Mouse (Mus musculus): Measurements from ENCODE around the gene Nckap5l. TPM values are rescaled to one million over a fixed set of nuclear protein-coding genes. Genes with fewer than 3 reads are reported as not detected.

The Nckap5l gene
- polyA plus RNA-seq, 1 experiment from 2014 or later: 16.3 TPM

- Histone ChIP-seq H3K4me3 (ENCODE audit: inconsistent target) (no peak overlapping the region), H3K79me2 (ENCODE audit: inconsistent target) (peaks cover 53% of the 10 kb centered on the region), H3K27ac (no peak overlapping the region), H3K36me3 (ENCODE audit: inconsistent target) (peaks cover 79% of the 10 kb centered on the region)
- WGBS (ENCODE audit: missing documents): 95% methylated on average over 15 of the region's 15 CpGs
Observed at GRCm38 (mm10) chr15:99406986-99407570, 50.5 kb downstream of the Nckap5l start.

- H3K27ac ChIP-seq: no peak overlapping the region
- 91% methylated on average over 9 of the region's 9 CpGs for WGBS (ENCODE audit: missing documents)
- no peak overlapping the region for H3K4me3 ChIP-seq (ENCODE audit: inconsistent target)
- H3K36me3 ChIP-seq (ENCODE audit: inconsistent target): peaks cover 93% of the 10 kb centered on the region
- H3K79me2 ChIP-seq (ENCODE audit: inconsistent target): peaks cover 73% of the 10 kb centered on the region
Observed at GRCm38 (mm10) chr15:99405150-99405549, 52.4 kb downstream of the Nckap5l start.

GRCm38 (mm10) chr15:99403159-99403889, 54.2 kb downstream of the Nckap5l start:
- Histone ChIP-seq H3K27ac (no peak overlapping the region), H3K79me2 (ENCODE audit: inconsistent target) (peaks cover 91% of the 10 kb centered on the region), H3K4me3 (ENCODE audit: inconsistent target) (no peak overlapping the region), H3K36me3 (ENCODE audit: inconsistent target) (peaks cover 76% of the 10 kb centered on the region)
- 90% methylated on average over 12 of the region's 12 CpGs for WGBS (ENCODE audit: missing documents)

- H3K4me3 ChIP-seq (ENCODE audit: inconsistent target): no peak overlapping the region
Observed at GRCm38 (mm10) chr15:99400602-99401001, 56.9 kb downstream of the Nckap5l start.

DNA sequence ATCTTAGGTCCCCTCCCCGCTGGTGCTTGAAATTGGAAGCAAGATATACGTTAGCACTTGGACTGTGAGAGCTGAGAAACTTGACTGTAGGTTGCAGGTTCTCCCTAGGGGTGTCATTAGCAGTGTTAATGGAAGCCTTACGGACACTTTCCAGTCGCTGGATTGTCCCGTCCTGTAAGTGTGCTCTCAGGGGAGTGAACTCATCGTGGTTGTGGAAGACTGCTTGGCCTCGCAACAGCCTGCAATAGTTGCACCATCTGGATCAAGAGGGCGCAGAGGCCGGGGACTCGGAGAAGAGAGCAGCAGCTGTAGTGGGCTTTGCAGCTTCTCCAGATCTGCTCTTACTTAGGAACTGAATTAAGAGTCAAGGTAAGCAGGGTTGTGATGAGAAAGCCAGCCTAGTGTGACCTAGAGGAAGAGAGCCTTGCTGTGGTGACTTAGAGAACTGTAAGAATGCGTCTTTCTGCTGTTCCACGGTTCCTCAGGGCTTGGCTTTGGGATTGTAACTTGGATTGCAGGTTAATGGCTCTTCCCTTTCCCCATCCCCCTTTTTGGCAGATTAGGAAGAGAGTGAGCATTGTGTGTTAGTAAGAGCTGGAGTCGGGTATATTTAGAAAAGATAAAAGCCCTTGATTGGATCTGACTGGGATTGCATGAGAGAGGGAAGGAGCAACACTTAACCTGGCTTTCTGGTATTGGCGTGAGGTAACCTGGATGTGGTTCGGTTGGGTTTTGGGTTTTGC, 57.9 kb downstream of the Nckap5l start:
- Histone ChIP-seq H3K36me3 (ENCODE audit: inconsistent target) (peaks cover 39% of the 10 kb centered on the region), H3K79me2 (ENCODE audit: inconsistent target) (peaks cover 100% of the 10 kb centered on the region), H3K4me3 (ENCODE audit: inconsistent target) (no peak overlapping the region), H3K27ac (0 out of 2 replicates have a peak overlapping the region, but pooled peaks have one; percentile 10)
- 69% methylated on average over 14 of the region's 15 CpGs for WGBS (ENCODE audit: missing documents)

More at GRCm38 (mm10) chr15:99400602-99401001, 56.9 kb downstream of the Nckap5l start:
- Histone ChIP-seq H3K79me2 (ENCODE audit: inconsistent target) (peaks cover 100% of the 10 kb centered on the region), H3K27ac (no peak overlapping the region), H3K36me3 (ENCODE audit: inconsistent target) (peaks cover 49% of the 10 kb centered on the region)
- WGBS (ENCODE audit: missing documents): 67% methylated on average over 6 of the region's 6 CpGs

GRCm38 (mm10) chr15:99397622-99398021, 59.9 kb downstream of the Nckap5l start:
- H3K27ac ChIP-seq: no peak overlapping the region
- peaks cover 19% of the 10 kb centered on the region for H3K36me3 ChIP-seq (ENCODE audit: inconsistent target)
- WGBS (ENCODE audit: missing documents): 90% methylated on average over 2 of the region's 2 CpGs
- H3K79me2 ChIP-seq (ENCODE audit: inconsistent target): peaks cover 98% of the 10 kb centered on the region
- H3K4me3 ChIP-seq (ENCODE audit: inconsistent target): no peak overlapping the region

DNA sequence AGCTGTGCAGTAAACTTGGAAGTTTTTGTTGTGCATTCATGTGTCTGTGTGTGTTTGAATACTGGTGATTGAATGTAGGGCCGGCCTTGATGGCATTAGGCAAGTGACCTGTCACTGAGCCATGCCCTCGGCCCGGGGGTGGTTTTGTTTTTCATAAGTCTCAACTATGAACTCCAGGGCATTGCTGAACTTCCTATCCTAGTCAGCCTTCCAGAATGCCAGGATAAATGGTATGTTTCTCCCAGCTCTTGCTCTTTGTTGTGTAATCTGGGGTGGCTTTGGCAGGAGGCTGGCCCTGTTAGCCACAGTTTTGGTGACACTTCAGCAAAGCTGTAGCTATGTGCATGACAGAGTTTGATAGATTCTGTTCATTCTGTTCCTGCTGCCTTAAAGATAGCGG, 60.7 kb downstream of the Nckap5l start:
- H3K4me3 ChIP-seq (ENCODE audit: inconsistent target): no peak overlapping the region
- peaks cover 90% of the 10 kb centered on the region for H3K79me2 ChIP-seq (ENCODE audit: inconsistent target)
- H3K36me3 ChIP-seq (ENCODE audit: inconsistent target): peaks cover 12% of the 10 kb centered on the region
- WGBS (ENCODE audit: missing documents): 41% methylated on average over 4 of the region's 4 CpGs
- peak overlapping the region; percentile 25; the same call in 1 of the 2 replicates for H3K27ac ChIP-seq

DNA sequence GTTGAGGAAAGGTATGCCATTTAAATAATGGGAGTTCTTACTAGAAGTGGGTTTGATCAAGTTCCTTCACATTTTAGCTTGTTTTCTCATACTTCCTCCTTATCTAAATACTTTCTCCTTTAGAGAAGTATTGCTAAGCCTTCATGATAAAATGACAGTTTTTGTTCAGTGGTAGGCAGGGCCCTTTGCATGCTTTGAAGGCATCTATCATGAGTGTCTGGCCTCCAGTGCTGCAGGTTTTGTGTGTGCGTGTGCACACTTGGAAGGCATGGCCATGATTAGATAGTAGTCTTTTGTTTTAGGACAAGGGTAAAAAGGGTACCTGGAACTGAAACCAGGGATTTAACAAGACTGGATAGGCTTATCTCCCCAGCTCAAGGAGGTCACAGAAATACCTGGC, 61.1 kb downstream of the Nckap5l start:
- Histone ChIP-seq H3K27ac (peak overlapping the region; percentile 25), H3K36me3 (ENCODE audit: inconsistent target) (peaks cover 8% of the 10 kb centered on the region), H3K4me3 (ENCODE audit: inconsistent target) (no peak overlapping the region), H3K79me2 (ENCODE audit: inconsistent target) (peaks cover 86% of the 10 kb centered on the region)
- WGBS (ENCODE audit: missing documents): 33% methylated on average over 1 of the region's 1 CpGs

DNA sequence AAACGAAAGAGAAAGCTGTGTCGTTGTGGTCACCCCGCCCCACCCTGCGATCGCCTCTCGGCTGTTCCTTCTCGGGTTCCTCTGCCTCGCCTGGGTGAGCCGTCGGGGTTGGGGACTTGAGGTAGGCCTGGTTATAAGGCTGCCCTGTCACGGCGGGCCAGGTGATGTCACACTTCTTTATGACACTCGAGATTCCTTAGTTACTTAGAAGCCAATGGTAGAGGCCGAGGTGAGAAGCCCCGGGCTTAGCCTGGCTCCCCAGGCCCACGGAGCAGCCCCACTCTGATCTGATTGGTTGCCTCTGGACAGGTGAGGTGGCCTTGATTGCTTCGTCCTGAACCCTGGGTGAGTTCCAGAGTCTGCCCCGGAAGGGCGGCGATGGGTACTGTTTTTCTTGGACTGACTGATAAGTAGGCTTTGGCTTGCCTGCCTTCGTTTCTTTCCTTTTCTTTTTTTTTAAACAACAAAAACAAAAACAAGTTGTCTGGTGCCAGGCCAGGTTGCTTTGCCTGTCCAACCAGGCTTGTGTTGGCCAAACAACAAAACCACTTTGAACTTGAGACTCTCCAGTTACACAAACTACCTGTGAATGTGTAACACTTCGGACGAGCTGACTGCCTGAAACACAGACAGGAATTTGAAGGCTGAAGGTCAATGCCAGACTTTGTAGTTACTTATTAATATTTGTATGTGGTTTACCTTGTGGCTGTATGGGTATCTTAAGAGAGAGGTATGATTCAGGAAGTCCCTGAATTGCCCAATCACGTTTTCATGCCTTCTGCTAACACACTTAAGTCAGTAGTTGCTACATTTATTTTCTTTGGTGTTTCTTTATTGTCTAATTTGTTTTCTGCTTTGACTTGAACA, 63.9 kb downstream of the Nckap5l start:
- peak overlapping the region; percentile 91 for H3K27ac ChIP-seq
- WGBS (ENCODE audit: missing documents): under 1% methylated on average over 24 of the region's 24 CpGs
- H3K4me3 ChIP-seq (ENCODE audit: inconsistent target): peak overlapping the region; percentile 97
- H3K79me2 ChIP-seq (ENCODE audit: inconsistent target): peaks cover 58% of the 10 kb centered on the region
- H3K36me3 ChIP-seq (ENCODE audit: inconsistent target): no peaks in the 10 kb centered on the region

- peak within 1 kb of the TSS; percentile 91 for H3K27ac ChIP-seq
- peaks cover 49% of the 10 kb centered on the region for H3K79me2 ChIP-seq (ENCODE audit: inconsistent target)
- no peaks in the 10 kb centered on the region for H3K36me3 ChIP-seq (ENCODE audit: inconsistent target)
- peak within 1 kb of the TSS; percentile 97 for H3K4me3 ChIP-seq (ENCODE audit: inconsistent target)
- WGBS (ENCODE audit: missing documents): under 1% methylated on average over 51 of the region's 51 CpGs
Observed at GRCm38 (mm10) chr15:99392486-99393385, 64.8 kb downstream of the Nckap5l start, which contains the start of gene Tmbim6. Tmbim6 (plus strand) TSS chr15:99392882.

GRCm38 (mm10) chr15:99391975-99392374, 65.6 kb downstream of the Nckap5l start:
- no peaks in the 10 kb centered on the region for H3K36me3 ChIP-seq (ENCODE audit: inconsistent target)
- peak overlapping the region; percentile 97 for H3K4me3 ChIP-seq (ENCODE audit: inconsistent target)
- H3K79me2 ChIP-seq (ENCODE audit: inconsistent target): peaks cover 41% of the 10 kb centered on the region
- WGBS (ENCODE audit: missing documents): 85% methylated on average over 5 of the region's 6 CpGs
- H3K27ac ChIP-seq: peak overlapping the region; percentile 91

- H3K4me3 ChIP-seq (ENCODE audit: inconsistent target): no peak overlapping the region
- no peaks in the 10 kb centered on the region for H3K36me3 ChIP-seq (ENCODE audit: inconsistent target)
- peaks cover 29% of the 10 kb centered on the region for H3K79me2 ChIP-seq (ENCODE audit: inconsistent target)
- H3K27ac ChIP-seq: no peak overlapping the region
- 50% methylated on average over 6 of the region's 7 CpGs for WGBS (ENCODE audit: missing documents)
Observed at GRCm38 (mm10) chr15:99390472-99391401, 66.8 kb downstream of the Nckap5l start.
